Mouse (Mus musculus) granulocyte monocyte progenitor cell, adult 5-6 weeks (primary cell): ENCODE data around the gene Lrrn2. TPM values are rescaled to one million over a fixed set of nuclear protein-coding genes. Genes with fewer than 3 reads are reported as not detected.
"Not testable (repeated sequence)": the region's sequence is repeated elsewhere in the genome, so short reads cannot be mapped to it uniquely, and the experiment has no call there.

Experiments used
- ATAC-seq: replicated peaks from 2 replicates; pipeline ENCODE4 v1.8.0; 2016; ENCODE audit warnings: mild to moderate bottlenecking, moderate TSS enrichment, inconsistent platforms; ENCODE audit not compliant: poor library complexity, severe bottlenecking
- total RNA-seq, 2 experiments: library from RNA; stranded (forward) in 1 of 2; stranded (reverse) in 1 of 2; fragments of 200-712, 200-1000 nt in 1 of 2; fragments of >200 nt in 1 of 2; fragmentation: Nextera tagmentation in 1 of 2; gene quantifications; 2 replicates each; pipeline ENCODE4 v1.2.3; 2014 to 2017

The Lrrn2 gene
- total RNA-seq, 2 experiments from 2014 or later, result not detected

DNA sequence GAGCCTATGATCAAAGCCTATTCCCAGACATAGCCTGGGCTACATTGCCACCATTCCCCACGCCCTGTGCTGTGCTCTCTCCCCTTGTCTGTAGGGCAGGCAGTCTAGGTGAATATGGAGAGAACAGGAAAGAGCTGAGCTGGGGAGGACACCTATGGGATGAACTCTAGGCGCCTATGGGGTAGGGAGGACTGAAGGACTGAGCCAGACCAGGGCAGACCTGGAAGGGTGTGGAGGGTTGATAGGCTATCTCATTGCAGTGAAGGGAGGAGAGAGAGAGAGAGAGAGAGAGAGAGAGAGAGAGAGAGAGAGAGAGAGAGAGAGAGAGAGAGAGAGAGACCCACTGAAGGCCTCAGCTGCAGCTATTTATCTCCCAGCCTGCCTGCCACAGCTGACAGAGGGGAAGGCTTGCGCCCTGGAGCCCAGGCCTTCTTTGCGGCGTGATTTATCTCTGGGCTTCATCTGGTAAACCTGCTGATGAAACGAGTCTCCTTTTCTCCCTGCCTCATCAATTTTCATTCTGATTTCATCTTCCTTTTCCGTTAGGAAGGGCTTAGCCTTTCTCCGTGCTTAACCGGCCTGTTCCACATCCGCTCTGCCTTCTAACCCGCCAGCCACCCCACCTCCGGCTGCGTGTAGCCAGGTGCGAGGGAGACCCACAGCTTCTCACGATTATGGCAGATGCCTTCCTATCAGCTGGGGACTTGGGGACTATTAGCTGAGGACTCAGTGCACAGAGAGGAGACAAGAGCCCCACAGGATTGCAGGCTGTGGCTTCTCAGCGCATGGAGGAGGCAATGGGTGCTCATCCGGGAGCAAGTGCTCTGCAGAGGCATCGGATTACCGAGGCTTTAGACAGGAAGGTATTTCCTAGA is 48.2 kb downstream of the Lrrn2 start:
- ATAC-seq, result no peak

DNA sequence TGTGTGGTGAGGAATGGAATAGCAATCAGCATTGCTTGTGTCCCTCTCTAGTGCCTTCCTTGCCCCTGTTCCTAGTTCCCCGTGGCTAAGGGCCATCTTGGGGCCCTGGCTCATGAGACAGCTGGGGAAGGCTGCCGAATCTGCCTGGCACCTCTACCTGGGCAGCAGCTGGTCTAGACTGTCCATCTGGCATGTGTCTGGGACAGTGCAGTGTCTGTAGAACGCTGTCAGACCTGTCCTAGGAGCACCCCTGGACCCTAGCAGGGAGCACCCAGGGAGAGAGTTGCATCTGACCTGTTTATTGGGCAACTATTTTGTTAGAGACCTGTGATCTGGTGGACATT is 48.8 kb downstream of the Lrrn2 start:
- no peak for ATAC-seq

DNA sequence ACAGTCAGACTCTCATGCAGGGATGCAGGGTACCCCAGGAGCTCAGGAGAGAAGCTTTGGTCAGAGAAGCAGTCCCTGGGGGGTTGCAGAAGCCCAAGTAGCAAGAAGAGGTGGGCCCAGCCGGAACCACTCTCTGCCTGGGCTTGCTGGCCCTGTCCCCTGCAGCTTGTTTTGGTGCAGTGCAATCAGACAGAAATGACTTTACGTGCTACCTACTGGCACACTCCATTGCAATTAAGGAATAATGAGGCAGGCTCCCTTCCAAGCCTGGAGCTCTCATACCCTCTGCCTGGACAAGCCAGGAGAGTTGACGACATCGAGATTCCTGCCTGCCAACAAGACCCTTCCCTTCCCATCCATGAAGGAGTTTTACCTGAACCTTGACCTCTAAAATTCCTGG is 50.2 kb downstream of the Lrrn2 start:
- no peak for ATAC-seq

DNA sequence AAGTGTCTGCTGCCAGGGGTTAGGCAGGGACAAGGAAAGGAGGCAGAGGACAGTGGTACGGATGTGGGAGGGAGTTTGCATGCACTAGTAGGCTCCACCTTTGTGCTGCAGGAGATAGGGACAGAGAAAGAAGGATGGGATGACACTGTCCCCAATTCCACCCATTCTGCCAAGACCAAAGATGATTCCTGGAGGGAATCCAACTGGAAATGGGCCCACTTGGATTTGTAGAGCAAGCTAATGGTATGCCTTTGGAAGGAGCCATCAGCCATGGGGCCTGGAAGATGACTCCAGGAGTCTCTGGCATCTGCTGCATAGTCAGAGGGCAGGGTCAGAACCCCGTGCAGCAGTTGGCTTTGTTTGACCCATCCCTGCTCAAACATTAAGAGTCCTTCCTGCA is 52.3 kb downstream of the Lrrn2 start:
- no peak for ATAC-seq

DNA sequence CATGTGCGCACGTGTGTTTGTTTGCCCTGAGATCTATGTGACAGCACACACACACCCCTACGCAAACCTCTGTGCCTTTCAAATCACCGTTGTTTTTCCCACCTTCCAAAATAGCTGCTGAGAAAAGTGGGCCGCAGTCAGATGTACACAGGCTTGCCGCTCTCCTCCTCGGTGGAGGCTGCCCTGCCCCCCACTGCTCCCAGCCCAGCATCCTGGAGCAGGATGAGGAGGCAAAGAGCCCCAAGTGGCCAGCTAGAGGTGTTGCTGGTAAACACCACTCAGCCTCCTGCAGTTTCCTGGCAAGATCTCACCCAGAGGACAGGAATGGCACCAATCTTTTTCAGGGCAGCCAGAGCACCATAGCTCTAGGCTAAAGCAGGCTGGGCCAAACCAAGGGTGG is 54.8 kb downstream of the Lrrn2 start:
- ATAC-seq, result no peak

DNA sequence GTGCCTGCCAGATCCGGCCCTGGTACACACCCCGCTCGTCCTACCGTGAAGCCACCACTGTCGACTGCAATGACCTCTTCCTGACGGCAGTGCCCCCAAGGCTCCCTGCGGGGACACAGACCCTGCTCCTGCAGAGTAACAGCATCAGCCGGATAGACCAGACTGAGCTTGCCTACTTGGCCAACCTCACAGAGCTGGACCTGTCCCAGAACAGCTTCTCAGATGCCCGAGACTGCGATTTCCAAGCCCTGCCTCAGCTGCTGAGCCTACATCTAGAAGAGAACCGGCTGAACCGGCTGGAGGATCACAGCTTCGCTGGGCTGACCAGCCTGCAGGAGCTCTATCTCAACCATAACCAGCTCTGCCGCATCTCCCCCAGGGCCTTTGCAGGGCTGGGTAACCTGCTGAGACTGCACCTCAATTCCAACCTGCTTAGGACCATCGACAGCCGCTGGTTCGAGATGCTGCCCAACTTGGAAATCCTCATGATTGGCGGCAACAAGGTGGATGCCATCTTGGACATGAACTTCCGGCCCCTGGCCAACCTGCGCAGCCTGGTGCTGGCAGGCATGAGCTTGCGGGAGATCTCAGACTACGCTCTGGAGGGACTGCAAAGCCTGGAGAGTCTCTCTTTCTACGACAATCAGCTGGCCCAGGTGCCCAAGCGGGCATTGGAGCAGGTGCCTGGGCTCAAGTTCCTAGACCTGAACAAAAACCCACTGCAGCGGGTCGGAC is 57.4 kb downstream of the Lrrn2 start:
- no peak for ATAC-seq

DNA sequence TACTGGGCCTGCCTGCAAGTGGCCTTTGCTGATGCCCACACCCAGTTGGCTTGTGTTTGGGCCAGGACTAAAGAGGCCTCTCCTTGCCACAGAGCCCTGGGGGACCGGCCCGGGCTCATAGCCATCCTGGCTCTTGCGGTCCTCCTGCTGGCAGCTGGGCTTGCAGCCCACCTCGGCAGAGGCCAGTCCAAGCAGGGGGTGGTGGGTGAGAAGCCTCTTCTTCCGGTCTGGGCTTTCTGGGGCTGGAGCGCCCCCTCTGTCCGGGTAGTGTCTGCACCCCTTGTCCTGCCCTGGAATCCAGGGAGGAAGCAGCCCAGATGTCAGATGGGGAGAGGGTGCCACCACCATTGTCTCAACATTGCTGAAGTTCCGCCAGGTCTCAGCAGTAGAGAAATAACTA is 58.9 kb downstream of the Lrrn2 start:
- no peak for ATAC-seq

DNA sequence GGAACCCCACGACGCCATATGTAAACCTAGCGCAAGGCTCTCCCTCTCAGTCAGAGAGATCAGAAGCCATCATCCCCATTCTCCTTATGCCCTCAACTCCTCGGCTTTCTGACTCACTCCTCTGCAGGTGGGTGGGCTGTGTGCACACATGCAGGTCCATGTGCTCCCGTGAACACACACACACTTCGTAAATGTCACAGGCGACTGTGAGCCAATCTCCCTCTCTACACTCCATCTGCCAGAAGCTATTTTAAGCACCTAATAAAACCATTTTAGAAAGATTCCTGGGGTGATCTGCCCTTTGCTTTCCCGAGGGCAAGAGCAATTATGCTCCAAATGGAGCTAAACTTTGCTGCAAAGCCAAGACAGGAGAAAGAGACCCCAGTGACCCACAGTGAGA is 65.8 kb downstream of the Lrrn2 start:
- no peak for ATAC-seq

DNA sequence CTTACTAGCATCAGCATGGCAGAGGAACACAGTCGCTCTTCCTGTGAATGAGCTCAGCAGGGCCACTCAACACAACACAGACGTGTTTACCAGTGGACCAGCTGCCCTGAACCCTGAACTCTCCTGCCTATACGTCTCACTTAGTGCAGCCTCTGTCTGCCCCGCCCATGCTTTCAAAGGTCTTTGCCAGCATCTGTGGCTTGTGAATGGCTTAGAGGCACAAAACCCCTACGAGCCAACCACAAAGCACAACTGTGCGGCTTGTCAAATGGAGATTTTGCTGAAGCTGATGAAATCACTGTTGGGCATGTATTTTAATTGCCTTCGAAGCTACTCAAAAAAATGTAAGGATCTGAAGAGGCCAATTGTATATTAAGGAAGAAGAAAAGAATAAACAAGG is 67.7 kb downstream of the Lrrn2 start:
- ATAC-seq, result no peak

DNA sequence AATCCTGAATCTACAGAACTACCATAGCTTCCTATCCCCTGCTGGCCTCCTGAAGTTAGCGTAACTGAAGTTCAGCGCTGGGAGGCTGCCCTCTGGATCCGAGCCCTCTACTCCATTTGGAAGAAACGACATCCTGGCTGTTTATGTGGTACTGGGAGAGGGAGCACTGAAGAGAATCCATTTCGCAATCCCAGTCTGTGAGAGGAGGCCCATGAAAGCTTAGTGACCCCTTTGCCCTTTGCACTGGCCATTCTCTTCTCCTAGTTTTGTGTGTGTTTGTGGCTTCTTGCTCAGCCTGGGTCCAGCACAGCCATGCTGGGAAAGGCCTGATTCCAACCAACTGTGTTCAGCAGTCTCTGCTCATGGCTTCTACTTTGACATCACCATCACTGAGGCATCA is 76.7 kb downstream of the Lrrn2 start:
- no peak for ATAC-seq

DNA sequence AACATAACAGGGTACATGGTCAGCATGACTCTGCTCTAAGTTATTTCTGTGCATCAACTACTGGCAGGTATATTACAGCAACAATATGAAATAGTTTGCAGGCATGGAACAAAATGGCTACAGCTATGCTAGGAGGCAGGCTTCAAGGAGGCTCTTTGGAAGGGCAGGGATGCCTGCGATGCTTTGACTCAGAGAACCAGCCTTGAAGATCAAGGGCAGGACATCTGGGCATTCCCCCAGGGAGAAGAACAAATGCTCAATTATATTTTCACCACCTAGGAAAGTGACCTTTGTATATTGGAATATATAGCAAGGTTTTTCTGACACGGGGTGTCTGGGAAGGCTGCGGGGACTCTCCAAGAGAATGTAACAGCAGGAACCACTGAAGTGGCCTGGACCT is 81.7 kb downstream of the Lrrn2 start:
- ATAC-seq, result no peak

DNA sequence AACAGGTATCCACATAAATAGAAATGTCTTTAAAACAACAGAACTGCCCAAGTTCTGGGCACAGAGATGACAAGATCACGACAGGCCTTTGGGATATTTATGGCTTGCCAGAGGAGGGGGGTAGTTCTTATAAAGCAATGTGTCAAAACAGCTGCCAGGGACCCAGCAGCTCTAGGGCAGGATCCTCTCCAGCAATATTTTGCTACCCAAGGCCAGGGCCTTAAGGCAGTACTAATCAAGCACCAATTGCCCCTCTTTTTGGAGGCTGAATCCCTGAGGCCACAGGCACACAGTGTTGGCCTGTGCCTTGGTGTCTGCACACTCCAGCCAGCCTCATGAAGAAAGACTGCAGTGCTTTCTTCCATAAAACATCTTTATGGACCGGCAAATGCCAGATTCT is 84.0 kb downstream of the Lrrn2 start:
- ATAC-seq, result no peak

DNA sequence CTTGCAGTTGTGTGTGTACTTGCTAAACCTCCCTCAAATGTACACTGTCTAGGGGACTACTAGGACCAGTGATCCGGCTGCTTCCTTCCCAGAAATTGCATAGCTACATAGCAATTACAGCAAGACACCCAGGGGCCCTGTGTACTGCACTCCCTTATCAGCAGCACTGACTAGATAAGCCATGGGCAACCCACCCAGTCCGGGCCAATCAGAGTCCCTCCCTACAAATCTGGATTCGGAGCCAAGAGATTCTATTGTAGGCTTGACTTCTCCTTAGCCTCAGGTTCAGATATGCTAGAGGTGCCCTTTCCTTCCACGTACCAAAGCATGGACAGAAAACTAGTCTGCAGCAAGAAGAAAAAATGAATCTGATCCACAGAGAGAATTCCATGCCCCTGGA is 84.6 kb downstream of the Lrrn2 start:
- ATAC-seq, result no peak

DNA sequence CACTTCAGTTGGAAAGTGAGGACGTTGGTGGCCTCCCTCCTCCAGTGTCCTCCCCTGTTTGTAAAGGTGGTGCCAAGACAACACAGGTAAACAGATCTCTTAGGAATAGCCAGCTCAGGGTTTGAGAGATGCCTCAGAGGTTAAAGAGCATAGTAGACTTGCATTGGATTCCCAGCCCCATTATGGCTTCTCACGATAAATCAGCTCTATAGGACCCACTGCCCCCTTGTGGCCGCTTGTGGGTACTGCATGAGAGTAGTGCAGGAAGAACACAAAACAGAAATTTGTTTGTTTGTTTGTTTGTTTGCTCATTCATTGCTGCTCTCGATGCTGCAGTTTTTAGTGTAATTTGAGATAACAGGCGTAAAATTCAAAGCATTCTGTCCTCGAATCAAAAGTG is 88.6 kb downstream of the Lrrn2 start:
- peak; percentile 63 for ATAC-seq

DNA sequence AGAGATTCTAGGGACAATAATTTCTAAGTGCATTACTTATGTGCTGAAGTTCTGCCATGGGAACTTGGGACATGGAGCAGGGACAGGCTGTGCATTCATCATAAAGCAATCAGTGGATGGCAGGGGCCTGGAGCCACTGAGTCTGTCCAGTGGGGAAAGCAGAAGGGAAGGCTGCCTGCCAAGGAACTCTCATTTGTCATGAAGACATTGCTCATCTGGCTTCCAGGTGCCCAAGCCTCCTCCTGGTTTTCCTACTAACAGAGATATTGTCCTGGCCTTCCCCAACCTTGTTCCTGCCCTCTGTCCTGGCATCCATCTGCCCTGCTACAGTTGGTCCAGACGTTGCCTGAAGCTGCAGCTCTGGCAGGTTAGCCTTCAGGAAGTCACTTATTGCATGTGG is 97.3 kb downstream of the Lrrn2 start:
- ATAC-seq, result no peak

DNA sequence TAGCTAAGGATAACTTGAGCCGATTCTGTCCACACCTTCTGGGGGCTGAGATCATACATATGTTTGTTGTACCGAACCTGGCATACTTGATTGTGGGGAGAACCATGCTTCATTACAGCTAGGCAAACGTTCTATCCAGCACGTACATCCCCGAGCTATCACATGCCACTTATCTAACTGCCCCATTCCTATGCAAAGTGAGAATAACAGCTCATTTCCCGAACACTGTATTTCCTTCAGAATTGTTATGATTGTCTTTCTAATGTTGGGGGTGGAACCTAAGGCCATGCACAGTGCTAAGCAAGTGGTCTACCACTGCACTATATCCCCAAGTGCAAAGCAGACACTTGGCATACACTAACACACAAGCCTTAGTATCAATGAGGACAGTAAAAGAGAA is 101.2 kb downstream of the Lrrn2 start:
- no peak for ATAC-seq

DNA sequence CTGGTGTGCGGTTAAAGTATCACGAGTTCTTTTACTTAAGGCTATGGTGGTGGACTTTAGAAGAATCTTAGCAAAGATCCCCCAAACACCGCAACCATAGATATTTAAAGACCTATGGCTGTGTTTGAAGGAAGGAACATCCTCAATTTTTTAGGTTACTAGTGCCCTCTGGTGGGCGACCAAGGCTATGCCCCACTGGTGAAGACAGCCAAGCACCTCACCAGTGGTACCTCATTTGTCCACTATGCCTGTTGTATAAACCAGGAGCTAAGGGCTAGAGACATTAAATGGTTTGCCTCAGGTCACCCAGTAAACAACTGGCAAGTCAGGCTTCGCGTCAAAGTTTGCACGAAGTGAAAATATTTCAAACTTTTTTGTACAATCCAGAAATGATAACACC is 102.7 kb downstream of the Lrrn2 start:
- peak; percentile 85 for ATAC-seq

DNA sequence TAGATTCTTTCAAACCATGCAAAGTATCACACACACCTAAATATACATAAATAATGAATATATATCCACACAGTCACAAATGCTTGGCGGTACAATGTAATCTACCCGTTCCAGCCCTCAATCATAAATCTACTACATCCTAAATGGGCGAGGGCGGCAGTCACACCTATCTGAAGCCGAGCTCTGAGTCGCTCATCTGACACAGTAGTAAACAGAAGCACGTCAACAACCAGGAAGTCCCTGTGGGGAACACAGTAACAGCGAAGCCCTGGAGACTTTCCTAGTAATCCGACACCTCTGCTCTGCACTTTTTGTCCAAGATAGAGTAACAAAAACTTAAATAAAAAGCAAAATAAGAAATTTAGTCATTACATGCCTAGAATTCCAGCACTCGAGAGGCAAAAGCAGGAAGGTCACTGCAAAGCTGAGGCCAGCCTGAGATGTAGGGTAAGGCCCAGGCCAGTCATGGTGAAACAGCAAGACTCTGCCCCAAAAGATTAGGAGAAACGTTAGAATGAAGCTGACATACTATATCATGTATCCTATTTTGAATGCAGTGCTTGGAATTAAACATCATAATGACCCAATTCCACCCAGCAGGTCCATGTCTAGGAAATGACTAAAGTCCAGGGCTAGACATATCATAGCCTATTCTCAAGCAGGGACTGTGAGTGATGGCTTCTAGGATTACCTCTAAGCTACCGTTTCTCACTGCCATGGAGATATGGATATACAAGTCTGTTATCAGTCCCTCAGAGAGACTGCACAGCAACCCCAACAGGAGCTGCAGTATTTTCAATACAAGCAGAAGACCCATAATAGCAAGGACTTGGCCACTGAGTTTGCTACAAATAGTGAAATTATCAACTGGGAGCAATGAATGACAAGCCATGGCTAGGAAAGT is 108.7 kb downstream of the Lrrn2 start:
- ATAC-seq, result not testable (repeated sequence)
